Mouse (Mus musculus) bone marrow macrophage, adult 2 months (primary cell): ENCODE results near the gene Nusap1. TPM values are rescaled to one million over a fixed set of nuclear protein-coding genes. Genes with fewer than 3 reads are reported as not detected.
A peak's percentile ranks its signal among the peaks of the same experiment; 100 is the strongest.

ENCODE experiments used
- H3K27ac ChIP-seq: 2 replicates; pipeline ENCODE4 v1.5.1; 2012; ENCODE audit warnings: low read depth, low read length; ENCODE audit not compliant: insufficient read depth
- H3K4me1 ChIP-seq: 2 replicates; pipeline ENCODE4 v1.6.1; 2012; ENCODE audit warnings: low read length; ENCODE audit not compliant: control insufficient read depth, insufficient read depth
- H3K4me3 ChIP-seq: 2 replicates; pipeline ENCODE4 v1.5.1; 2012; ENCODE audit warnings: mild to moderate bottlenecking, low read length, moderate library complexity; ENCODE audit not compliant: insufficient read depth
- CTCF ChIP-seq: IDR thresholded peaks from 2 replicates; pipeline ENCODE4 v1.5.1; 2012; ENCODE audit warnings: low read depth, mild to moderate bottlenecking, low read length, moderate library complexity
- POLR2A ChIP-seq: IDR thresholded peaks from 2 replicates; pipeline ENCODE4 v1.6.1; 2012; ENCODE audit warnings: mild to moderate bottlenecking, low read depth, low read length, borderline replicate concordance
- polyA plus RNA-seq: library from polyadenylated mRNA; stranded (reverse); fragments of >200 nt; gene quantifications from 2 replicates; pipeline ENCODE4 v1.2.4, GENCODE M21; 2012; ENCODE audit not compliant: missing spikeins, insufficient read depth, insufficient read length

Nusap1 gene
- polyA plus RNA-seq, result 45.1 and 50.3 TPM in 2 replicates

DNA sequence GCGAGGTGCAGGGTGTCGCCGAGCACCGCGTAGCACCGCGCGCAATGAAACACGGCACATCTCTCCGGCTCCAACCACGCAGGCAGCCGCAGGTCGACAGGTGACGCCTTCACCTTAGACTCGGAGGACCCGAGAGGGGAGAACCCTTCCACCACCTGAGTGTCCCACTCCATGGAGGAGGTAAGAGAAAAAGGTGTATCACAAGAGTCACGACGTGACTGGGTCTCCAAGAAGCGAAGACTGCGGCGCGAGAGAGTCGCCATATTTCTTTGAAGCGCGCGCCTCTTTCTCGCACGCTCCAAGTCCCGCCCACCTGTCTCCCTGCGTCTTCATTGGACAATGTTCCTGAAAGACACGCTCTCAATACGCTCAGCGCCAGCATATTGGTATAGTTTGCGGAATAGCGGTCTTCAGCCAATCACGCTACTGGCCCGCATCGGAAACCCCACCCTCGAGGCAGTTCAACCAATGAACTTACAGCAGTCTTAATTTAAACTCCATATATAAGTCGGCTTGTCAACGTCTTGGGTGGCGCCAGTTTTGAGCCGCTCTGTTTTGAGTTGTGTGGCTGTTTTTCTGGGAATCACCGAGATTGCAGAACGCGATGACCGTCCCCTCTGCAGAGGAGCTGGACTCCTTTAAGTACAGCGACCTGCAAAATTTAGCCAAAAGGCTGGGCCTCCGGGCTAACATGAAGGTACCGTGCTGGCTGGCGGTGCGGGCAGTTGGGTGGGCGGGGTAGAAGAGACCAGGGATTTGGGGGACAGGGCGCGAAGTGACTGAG lies at the start of gene Nusap1, which contains the start of gene Oip5:
Gene Nusap1 (plus strand): TSS at position 100 of the 784 bp plus-strand sequence.
Gene Oip5 (minus strand): TSS at position 271 of the 784 bp plus-strand sequence.
- TF ChIP-seq POLR2A (peak; percentile 48; the same call in 1 of the 2 replicates), CTCF (no peak)
- Histone ChIP-seq H3K4me3 (peak within 1 kb of the TSS; percentile 91), H3K4me1 (peaks cover 9% of the 10 kb centered on the region; the same call in 1 of the 2 replicates), H3K27ac (peak within 1 kb of the TSS; percentile 44)

DNA sequence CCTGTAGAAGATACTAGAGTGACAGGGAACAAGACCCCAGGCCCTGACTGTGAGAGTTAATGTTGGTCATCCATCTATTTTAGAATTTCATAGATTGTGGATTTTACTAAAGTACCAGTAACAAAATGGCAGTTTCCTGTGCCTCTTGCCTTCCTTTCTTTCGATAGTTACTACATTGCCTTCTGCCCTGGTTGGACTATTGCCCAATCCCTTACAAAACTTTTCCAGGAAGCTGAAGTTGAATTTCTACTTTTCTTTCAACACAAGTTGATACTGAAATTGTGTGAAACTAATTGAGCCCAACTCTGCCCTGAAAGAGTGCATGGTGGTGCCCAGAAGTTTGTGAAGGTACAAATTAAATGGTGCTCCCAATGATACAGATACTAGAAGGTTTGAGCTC lies 45.6 kb upstream of the Nusap1 start:
- H3K4me1 ChIP-seq, result peaks cover 8% of the 10 kb centered on the region
- TF ChIP-seq CTCF (no peak), POLR2A (no peak)
- H3K27ac ChIP-seq, result no peak overlapping the region
- H3K4me3 ChIP-seq, result no peak overlapping the region

DNA sequence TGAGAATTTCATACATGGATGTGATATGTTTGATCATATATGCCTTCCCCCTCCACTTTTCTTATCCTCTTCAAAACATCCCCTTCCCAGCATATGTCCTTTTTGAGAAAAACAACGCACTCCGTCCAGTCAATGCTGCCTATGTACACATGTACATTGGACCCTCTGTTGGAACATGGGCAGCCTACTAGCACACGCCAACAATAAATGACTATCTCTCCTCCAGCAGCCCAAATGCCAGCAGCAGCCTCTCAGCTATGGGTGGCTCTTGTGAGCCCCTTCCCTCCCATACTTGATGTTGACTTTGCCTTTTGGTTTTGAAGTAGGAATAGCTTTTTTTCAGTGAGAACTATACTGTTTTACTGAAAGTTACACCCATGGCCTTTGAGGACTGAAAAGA lies 36.5 kb upstream of the Nusap1 start:
- H3K27ac ChIP-seq, result no peak overlapping the region
- no peak for TF ChIP-seq POLR2A

DNA sequence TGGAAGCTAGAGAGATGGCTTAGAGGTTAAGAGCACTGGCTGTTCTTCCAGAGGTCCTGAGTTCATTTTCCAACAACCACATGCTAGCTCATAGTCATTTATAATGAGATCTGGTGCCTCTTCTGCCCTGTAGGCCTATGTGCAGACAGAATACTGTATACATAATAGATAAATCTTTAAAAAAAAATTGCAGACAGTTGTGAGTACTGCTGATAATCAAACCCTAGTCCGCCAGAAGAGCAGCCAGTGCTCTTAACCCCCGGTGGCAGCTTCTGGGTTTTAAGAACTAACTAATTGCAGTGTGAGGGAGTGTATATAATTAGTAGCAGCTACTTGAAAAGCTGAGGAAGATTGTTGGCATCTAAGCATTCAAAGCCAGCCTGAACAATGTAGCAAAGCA lies 34.7 kb upstream of the Nusap1 start:
- Histone ChIP-seq H3K4me3 (no peak overlapping the region), H3K27ac (no peak overlapping the region), H3K4me1 (no peaks in the 10 kb centered on the region)
- TF ChIP-seq POLR2A (no peak), CTCF (no peak)

More for the DNA sequence above, 36.5 kb upstream of the Nusap1 start:
- Histone ChIP-seq H3K4me1 (no peaks in the 10 kb centered on the region), H3K4me3 (no peak overlapping the region)

DNA sequence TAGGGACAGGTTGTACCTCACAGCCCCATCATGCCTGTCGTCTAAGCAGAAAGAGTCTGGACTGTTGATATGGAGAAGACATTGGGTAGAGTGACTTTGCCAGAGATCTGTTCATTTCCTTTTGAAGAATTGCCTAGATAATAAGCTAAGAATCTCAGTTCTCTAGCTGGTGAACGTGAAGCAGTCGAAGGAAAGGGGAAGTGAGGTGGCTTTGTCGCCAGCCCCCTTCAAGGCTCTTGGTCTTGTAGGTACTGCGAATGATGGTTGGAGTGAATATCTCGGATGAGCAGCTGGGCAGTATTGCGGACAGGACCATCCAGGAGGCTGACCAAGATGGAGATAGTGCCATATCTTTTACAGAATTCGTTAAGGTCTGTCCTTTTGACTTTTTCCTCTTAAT lies 33.8 kb upstream of the Nusap1 start:
- no peak overlapping the region for H3K27ac ChIP-seq
- TF ChIP-seq POLR2A, result no peak
- TF ChIP-seq CTCF, result no peak
- H3K4me3 ChIP-seq, result no peak overlapping the region
- no peaks in the 10 kb centered on the region for H3K4me1 ChIP-seq

DNA sequence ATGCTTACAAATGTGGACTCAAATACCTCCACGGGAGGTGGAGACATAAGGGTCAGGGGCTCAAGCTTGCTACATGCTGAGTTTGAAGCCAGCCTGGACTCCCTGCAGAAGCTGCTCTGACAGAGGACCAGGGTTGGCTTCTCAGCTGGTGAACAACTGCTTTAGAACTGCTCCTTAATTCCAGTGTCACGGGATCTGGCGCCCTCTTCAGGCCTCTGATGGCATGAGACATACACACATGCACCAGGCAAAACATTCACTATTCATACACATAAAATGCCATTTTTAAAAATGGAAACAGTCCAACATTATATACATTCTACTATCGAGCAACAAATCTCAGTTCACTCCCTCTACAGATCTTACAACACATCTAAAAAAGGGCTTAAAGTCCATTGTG lies 30.7 kb upstream of the Nusap1 start:
- no peak overlapping the region for H3K4me3 ChIP-seq
- H3K27ac ChIP-seq, result no peak overlapping the region
- no peak for TF ChIP-seq POLR2A
- peak; percentile 88 for TF ChIP-seq CTCF
- no peaks in the 10 kb centered on the region for H3K4me1 ChIP-seq

DNA sequence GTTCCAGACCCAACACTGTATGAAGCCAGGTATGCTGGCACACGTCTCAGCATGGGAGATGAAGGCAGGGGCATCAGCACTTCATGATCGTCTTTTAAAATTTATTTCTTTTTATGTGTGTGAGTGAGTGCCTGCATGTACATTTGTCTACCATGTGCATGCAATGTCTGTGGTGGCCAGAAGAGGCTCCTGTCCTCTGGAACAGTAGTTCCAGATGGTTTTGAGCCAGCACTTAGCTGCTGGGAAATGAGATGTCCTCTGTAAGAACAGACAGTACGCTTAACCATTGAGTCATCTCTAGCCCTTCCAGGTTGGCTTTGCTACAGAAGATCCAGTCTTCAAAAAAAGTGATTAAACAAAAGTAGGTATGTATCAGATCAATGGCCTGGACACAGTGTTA lies 26.9 kb upstream of the Nusap1 start:
- no peak overlapping the region for H3K4me3 ChIP-seq
- TF ChIP-seq CTCF (no peak), POLR2A (no peak)
- peaks cover 5% of the 10 kb centered on the region for H3K4me1 ChIP-seq
- H3K27ac ChIP-seq, result no peak overlapping the region

DNA sequence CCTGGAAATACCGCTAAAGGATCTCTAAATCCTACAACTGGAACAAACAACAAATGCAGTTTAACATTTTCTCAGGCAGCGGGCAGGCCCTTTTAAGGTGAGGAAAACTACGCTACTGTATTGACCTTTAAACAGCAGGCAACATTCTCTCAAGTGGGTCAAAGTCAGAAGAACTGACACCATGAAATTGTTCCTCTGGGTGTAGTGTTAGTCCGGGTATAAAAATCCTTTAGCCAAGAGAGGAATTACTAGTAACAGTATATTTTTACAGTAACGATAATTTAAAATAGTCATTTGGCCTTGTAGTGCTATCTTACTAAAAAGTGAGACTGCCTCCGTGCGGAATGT lies 24.4 kb upstream of the Nusap1 start:
- H3K27ac ChIP-seq, result peak overlapping the region; percentile 65
- peak overlapping the region; percentile 18; the same call in 1 of the 2 replicates for H3K4me3 ChIP-seq
- TF ChIP-seq CTCF (no peak), POLR2A (no peak)
- peaks cover 12% of the 10 kb centered on the region for H3K4me1 ChIP-seq

DNA sequence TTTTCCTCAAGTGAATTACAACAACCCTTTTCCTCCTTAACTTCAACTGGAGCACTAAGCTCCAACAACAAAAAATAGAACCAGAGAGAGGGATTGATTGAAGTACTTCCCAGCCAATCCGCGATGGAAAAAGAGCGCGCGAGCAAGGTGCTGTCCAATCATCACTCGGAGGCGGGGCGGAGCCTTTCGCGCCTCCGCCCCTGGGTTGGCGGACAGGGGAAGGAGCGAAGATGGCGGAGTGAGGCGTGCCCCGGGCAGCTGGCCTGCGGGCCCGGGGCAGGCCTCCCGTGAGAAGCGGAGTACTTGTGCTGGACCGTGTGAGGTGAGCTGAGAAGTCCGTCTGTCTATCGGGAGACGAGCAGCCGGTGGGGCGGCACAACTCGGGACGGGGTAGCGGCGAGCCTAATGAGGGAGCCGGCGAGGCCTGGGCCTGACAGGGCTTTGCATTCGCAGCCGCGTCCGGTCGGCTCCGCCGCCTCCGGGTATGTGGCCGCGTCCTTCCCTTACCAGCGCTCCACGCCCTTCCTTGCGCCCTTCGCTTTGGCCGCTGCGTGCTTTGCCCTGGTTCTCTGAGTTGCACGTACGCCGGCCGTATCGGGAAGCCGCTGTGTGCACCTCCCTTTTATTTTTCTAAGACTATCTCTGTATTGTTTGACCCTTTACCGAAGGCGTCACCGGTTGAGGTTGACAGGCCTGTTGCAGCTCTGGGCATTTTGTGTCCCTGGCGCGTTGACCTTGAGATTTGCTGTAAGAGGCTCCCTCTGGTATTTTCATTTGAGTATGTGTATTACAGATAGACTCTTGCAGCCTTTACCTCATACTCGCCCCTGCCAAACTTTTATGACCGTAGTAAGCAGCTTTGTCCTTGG lies 23.8 kb upstream of the Nusap1 start:
- Histone ChIP-seq H3K4me1 (peaks cover 12% of the 10 kb centered on the region), H3K27ac (peak overlapping the region; percentile 65), H3K4me3 (peak overlapping the region; percentile 86)
- TF ChIP-seq CTCF, result no peak
- no peak; the same call in 1 of the 2 replicates for TF ChIP-seq POLR2A
